ENCODE assay signal across 16 mouse cellular contexts in the genomic region with DNA sequence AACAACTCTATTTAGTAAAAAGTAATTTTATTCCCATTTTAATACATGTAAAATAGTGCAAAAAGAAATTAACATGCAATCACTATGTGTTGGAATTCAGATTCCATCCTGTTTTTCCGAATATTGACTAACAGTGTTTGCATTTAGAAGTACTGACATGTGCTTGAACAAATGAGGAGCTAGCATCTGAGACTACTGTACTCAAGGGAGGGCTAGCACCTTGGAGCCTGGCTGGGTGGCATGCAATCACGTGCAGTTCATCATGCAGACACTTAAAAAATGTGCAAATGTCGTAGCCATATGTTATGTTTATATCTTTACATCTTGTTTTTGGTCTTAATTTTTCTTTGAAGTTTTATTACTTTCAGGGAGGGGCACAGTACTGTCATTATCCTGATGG.
"Had no signal": no experiment of that assay in that cellular context is flagged by ENCODE, and none has a peak within 500 bp of the region (broad histone marks: within the 10 kb centered on the region; RNA-seq: fewer than 3 reads in every experiment).

No protein-coding gene starts in this region.

- ATAC-seq: midbrain, embryonic 13.5 days; midbrain, embryonic 15.5 days had no signal

- H3K9me3 ChIP-seq: megakaryocyte, embryonic 14.5 days; midbrain, embryonic 13.5 days; midbrain, embryonic 15.5 days; neural tube, embryonic 12.5 days; stomach, embryonic 15.5 days had no signal

- DNase-seq: lung, adult 18-20 months; lung, embryonic 14.5 days; lung, postnatal 10 days; lung, postnatal 36 days; right cerebral cortex, postnatal 14 days; thymus, adult 18-20 months; thymus, postnatal 14 days; thymus, postnatal 36 days had no signal

- H3K27me3 ChIP-seq: megakaryocyte, embryonic 14.5 days; midbrain, embryonic 13.5 days; midbrain, embryonic 15.5 days; neural tube, embryonic 12.5 days; stomach, embryonic 15.5 days had no signal

- H3K36me3 ChIP-seq: stomach, embryonic 15.5 days had no signal

- H3K9ac ChIP-seq: lung, embryonic 14.5 days; midbrain, embryonic 13.5 days; midbrain, embryonic 15.5 days; neural tube, embryonic 12.5 days; stomach, embryonic 15.5 days had no signal

- H3K4me1 ChIP-seq: midbrain, embryonic 13.5 days; midbrain, embryonic 15.5 days; neural tube, embryonic 12.5 days; stomach, embryonic 15.5 days had no signal

- H3K27ac ChIP-seq: macrophage; midbrain, embryonic 13.5 days; midbrain, embryonic 15.5 days; neural tube, embryonic 12.5 days; stomach, embryonic 15.5 days; stomach, postnatal 0 days had no signal

- H3K4me2 ChIP-seq: lung, embryonic 14.5 days; midbrain, embryonic 11.5 days; midbrain, embryonic 13.5 days; midbrain, embryonic 15.5 days; neural tube, embryonic 12.5 days; stomach, embryonic 15.5 days had no signal

- H3K4me3 ChIP-seq: megakaryocyte, embryonic 14.5 days; midbrain, embryonic 13.5 days; midbrain, embryonic 15.5 days; neural tube, embryonic 12.5 days; stomach, embryonic 15.5 days had no signal
